Mouse (Mus musculus) CH12.LX (cell line): ENCODE measurements around the gene Polr3gl. TPM values are rescaled to one million over a fixed set of nuclear protein-coding genes. Genes with fewer than 3 reads are reported as not detected.

ENCODE experiments used
- DNase-seq: peaks from one replicate; pipeline ENCODE4 v3.0.0-alpha.2; 2013; ENCODE audit errors: extremely low read depth
- H3K27ac ChIP-seq: 2 replicates; pipeline ENCODE4 v1.5.1; 2012; ENCODE audit warnings: low read depth, mild to moderate bottlenecking, control low read depth, moderate library complexity; ENCODE audit not compliant: insufficient read depth
- H3K27me3 ChIP-seq: replicated peaks from 2 replicates; pipeline ENCODE3; 2012; ENCODE audit warnings: inconsistent platforms
- H3K36me3 ChIP-seq, 2 experiments: replicated peaks in 1 of 2; 2 replicates each; pipeline versions ENCODE3 to v1.6.1; 2012; ENCODE audit warnings: inconsistent platforms in 1 of 2, low read length in 1 of 2, mild to moderate bottlenecking in 1 of 2, mixed read lengths in 1 of 2, moderate library complexity in 1 of 2; ENCODE audit not compliant: control insufficient read depth in 1 of 2, insufficient read depth in 1 of 2
- H3K4me1 ChIP-seq, 2 experiments: 2 replicates each; pipeline ENCODE4 v1.6.1; 2012; ENCODE audit warnings: inconsistent platforms in 1 of 2, moderate library complexity in 1 of 2; ENCODE audit not compliant: insufficient read depth in 2 of 2, control insufficient read depth in 1 of 2
- H3K4me2 ChIP-seq: 2 replicates; pipeline ENCODE4 v1.6.1; 2012; ENCODE audit warnings: low read depth, mild to moderate bottlenecking, control low read depth; ENCODE audit not compliant: poor library complexity, insufficient read depth, severe bottlenecking
- H3K4me3 ChIP-seq, 3 experiments: fragments of 150-350 bp in 1 of 3; sonication (generic) in 1 of 3; replicated peaks in 1 of 3; 2 replicates each; pipeline versions ENCODE3 to v1.5.1; 2011 to 2012; ENCODE audit warnings: low read depth in 2 of 3, low read length in 2 of 3, mild to moderate bottlenecking in 2 of 3, moderate library complexity in 2 of 3, control low read depth in 1 of 3, improper control_type of control experiment in 1 of 3, inconsistent platforms in 1 of 3, mixed read lengths in 1 of 3; ENCODE audit not compliant: poor library complexity in 1 of 3
- H3K79me2 ChIP-seq: replicated peaks from 2 replicates; pipeline ENCODE4 v1.6.1; 2012; ENCODE audit warnings: mild to moderate bottlenecking, moderate library complexity; ENCODE audit not compliant: control insufficient read depth, poor library complexity, insufficient read depth, severe bottlenecking; ENCODE audit errors: extremely low read depth
- H3K9ac ChIP-seq: 2 replicates; pipeline ENCODE4 v1.6.1; 2012; ENCODE audit warnings: low read depth, mild to moderate bottlenecking, control low read depth, moderate library complexity; ENCODE audit not compliant: insufficient read depth
- H3K9me3 ChIP-seq: replicated peaks from 2 replicates; pipeline ENCODE3; 2012; ENCODE audit warnings: low read length, inconsistent platforms, mixed read lengths
- CHD1 ChIP-seq: IDR thresholded peaks from 2 replicates; pipeline ENCODE4 v1.6.1; 2012; ENCODE audit warnings: low read depth, low read length, improper control_type of control experiment, inconsistent platforms
- CTCF ChIP-seq, 2 experiments: IDR thresholded peaks in 1 of 2; conservative IDR thresholded peaks in 1 of 2; 2 replicates each; pipeline ENCODE4 v1.5.1; 2011 to 2012; ENCODE audit warnings: low read depth in 2 of 2, low read length in 2 of 2, improper control_type of control experiment in 1 of 2, inconsistent platforms in 1 of 2, mild to moderate bottlenecking in 1 of 2, moderate library complexity in 1 of 2
- E2F4 ChIP-seq: IDR thresholded peaks from 2 replicates; pipeline ENCODE4 v1.6.1; 2011; ENCODE audit warnings: low read depth, low read length, improper control_type of control experiment; ENCODE audit not compliant: insufficient replicate concordance
- ELF1 ChIP-seq: IDR thresholded peaks from 2 replicates; pipeline ENCODE4 v1.6.1; 2014; ENCODE audit warnings: low read depth, mild to moderate bottlenecking, inconsistent platforms, low read length, improper control_type of control experiment
- EP300 ChIP-seq: IDR thresholded peaks from 2 replicates; pipeline ENCODE4 v1.6.1; 2011; ENCODE audit warnings: low read length, improper control_type of control experiment
- ETS1 ChIP-seq: conservative IDR thresholded peaks from 2 replicates; pipeline ENCODE4 v1.6.1; 2012; ENCODE audit warnings: low read depth, mild to moderate bottlenecking, inconsistent platforms, low read length, improper control_type of control experiment, moderate library complexity
- GABPA ChIP-seq: IDR thresholded peaks from 2 replicates; pipeline ENCODE4 v1.6.1; 2012; ENCODE audit warnings: low read depth, low read length, improper control_type of control experiment, inconsistent platforms; ENCODE audit not compliant: insufficient replicate concordance
- JUN ChIP-seq: IDR thresholded peaks from 2 replicates; pipeline ENCODE4 v1.6.1; 2011; ENCODE audit warnings: low read depth, mild to moderate bottlenecking, low read length, improper control_type of control experiment, moderate library complexity; ENCODE audit not compliant: insufficient read depth
- JUND ChIP-seq: conservative IDR thresholded peaks from 2 replicates; pipeline ENCODE4 v1.6.1; 2011; ENCODE audit warnings: low read depth, low read length, improper control_type of control experiment
- KAT2A ChIP-seq: IDR thresholded peaks from 2 replicates; pipeline ENCODE4 v1.6.1; 2012; ENCODE audit warnings: low read length, improper control_type of control experiment, inconsistent platforms; ENCODE audit not compliant: insufficient replicate concordance
- NELFE ChIP-seq: IDR thresholded peaks from 2 replicates; pipeline ENCODE4 v1.6.1; 2011; ENCODE audit warnings: low read depth, low read length, improper control_type of control experiment
- NRF1 ChIP-seq: IDR thresholded peaks from 2 replicates; pipeline ENCODE4 v1.6.1; 2014; ENCODE audit warnings: low read depth, mild to moderate bottlenecking, inconsistent platforms, low read length, improper control_type of control experiment, moderate library complexity
- PAX5 ChIP-seq: IDR thresholded peaks from 2 replicates; pipeline ENCODE4 v1.6.1; 2012; ENCODE audit warnings: low read length, inconsistent platforms, mixed read lengths
- RAD21 ChIP-seq: IDR thresholded peaks from 2 replicates; pipeline ENCODE4 v1.6.1; 2011; ENCODE audit warnings: low read depth, mild to moderate bottlenecking, low read length, improper control_type of control experiment, moderate library complexity
- SIN3A ChIP-seq: IDR thresholded peaks from 2 replicates; pipeline ENCODE4 v1.6.1; 2012; ENCODE audit warnings: low read length, improper control_type of control experiment, inconsistent platforms
- SMC3 ChIP-seq: IDR thresholded peaks from 2 replicates; pipeline ENCODE4 v1.6.1; 2011; ENCODE audit warnings: low read depth, low read length, improper control_type of control experiment
- TBP ChIP-seq: conservative IDR thresholded peaks from 2 replicates; pipeline ENCODE4 v1.6.1; 2011; ENCODE audit warnings: low read depth, low read length, improper control_type of control experiment
- UBTF ChIP-seq: IDR thresholded peaks from 2 replicates; pipeline ENCODE4 v1.6.1; 2012; ENCODE audit warnings: low read depth, mild to moderate bottlenecking, inconsistent platforms, low read length, improper control_type of control experiment, moderate library complexity
- USF2 ChIP-seq: conservative IDR thresholded peaks from 2 replicates; pipeline ENCODE4 v1.6.1; 2011; ENCODE audit warnings: low read depth, low read length, improper control_type of control experiment
- dilution Hi-C: fragments of 300-500 bp; cut with MboI; formaldehyde crosslinking; loops from 2 replicates; pipeline ENCODE4 v1.14.3; 2020; ENCODE audit warnings: low sequenced_read_pairs; ENCODE audit not compliant: extremely low pct_unique_long_range_greater_than_20kb, extremely low pct_ligation_motif_present
- in situ Hi-C: fragments of 300-500 bp; cut with MboI; formaldehyde crosslinking; loops from 3 replicates; pipeline ENCODE4 v1.14.3; 2019; ENCODE audit warnings: low sequenced_read_pairs, low pct_ligation_motif_present, low pct_unique_long_range_greater_than_20kb, mixed read lengths
- polyA plus RNA-seq: library from polyadenylated mRNA; unstranded; fragments of >175 nt; gene quantifications from 2 replicates; pipeline ENCODE4 v1.2.1, GENCODE M21; 2012; ENCODE audit warnings: low read depth; ENCODE audit not compliant: insufficient read length
- total RNA-seq, 2 experiments: library from RNA; depleted of rRNA; stranded (reverse); fragments of 300-350 nt in 1 of 2; fragments of >200 nt in 1 of 2; gene quantifications; 2 replicates each; pipeline ENCODE4 v1.2.3; 2012 to 2014

Gene Polr3gl
- total and polyA plus RNA-seq, 3 experiments, result 13.7 to 18.8 (median 15.7) TPM

DNA sequence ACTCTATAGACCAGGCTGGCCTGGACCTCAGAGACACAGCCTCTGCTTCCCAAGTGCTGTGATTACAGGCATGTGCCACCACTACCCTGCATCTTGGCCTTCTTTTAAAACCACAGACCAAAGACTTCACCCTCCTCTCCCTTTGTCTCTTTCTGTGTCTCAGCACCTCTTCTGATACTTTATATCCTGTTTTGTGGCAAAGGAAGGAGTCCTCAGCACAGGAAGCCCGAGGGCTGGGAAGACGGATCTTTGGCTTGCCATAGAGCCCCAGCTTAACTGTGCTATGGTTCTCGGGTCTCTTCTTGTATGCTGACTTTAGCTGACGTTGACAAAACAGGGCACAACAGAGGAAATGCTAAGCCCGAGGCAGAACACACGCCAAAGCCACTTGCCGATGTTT, 23.3 kb downstream of the Polr3gl start:
- dilution Hi-C loops (no loop called here), in situ Hi-C loops (no loop called here)
- no peak overlapping the region for H3K4me3 ChIP-seq
- H3K27ac ChIP-seq, result no peak overlapping the region
- no peaks in the 10 kb centered on the region for H3K27me3 ChIP-seq
- no peak overlapping the region for H3K9ac ChIP-seq
- H3K9me3 ChIP-seq, result no peaks in the 10 kb centered on the region
- no peaks in the 10 kb centered on the region for H3K36me3 ChIP-seq
- TF ChIP-seq KAT2A (no peak), EP300 (no peak), RAD21 (no peak), UBTF (no peak), TBP (no peak), SMC3 (no peak), CHD1 (no peak), CTCF (conservative IDR thresholded peaks at IDR 0.05 in 1 of 2, IDR thresholded peaks at IDR 0.05 in 1 of 2; ENCODE audit: low read depth in 2 of 2, low read length in 2 of 2) (no peak), NRF1 (no peak), GABPA (no peak), NELFE (no peak), ETS1 (no peak), USF2 (no peak), ELF1 (no peak), JUND (no peak)
- no peak overlapping the region for H3K4me2 ChIP-seq
- DNase-seq, result no peak
- peaks cover 6 to 34% of the 10 kb centered on the region in 2 experiments for H3K4me1 ChIP-seq
- no peaks in the 10 kb centered on the region for H3K79me2 ChIP-seq

DNA sequence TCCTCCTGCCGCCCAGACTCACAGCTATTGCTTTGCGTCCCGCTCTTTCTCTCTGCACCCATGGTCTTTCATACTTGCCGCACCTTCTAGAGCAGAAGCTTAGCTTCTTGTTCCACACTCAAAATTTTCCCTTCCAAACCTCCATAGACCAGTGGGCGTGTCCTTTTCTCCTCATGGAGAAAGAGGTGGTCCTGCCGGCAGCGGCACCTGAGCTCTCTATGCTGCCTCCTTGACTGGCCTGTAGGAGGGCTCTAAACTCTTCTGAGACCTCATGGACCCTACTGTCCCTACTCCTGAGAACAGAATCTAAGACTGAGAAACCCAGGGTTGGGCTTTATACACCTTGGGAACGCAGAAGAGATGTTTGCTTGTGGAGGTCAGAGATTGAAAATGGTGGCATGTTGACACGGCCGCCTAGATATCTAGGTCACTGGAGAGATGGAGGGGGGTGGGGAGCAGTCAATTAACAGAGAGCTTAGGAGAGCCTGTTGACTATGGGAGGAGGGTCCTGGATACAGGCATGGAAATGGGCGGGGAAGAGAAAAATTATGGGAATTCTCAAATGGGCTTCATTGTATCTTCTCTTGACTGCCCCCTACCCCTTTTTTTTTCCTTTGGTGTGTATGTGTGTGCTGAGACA, 23.9 kb downstream of the Polr3gl start:
- in situ Hi-C loops, result no loop called here
- no peak for TF ChIP-seq SIN3A
- TF ChIP-seq PAX5, result no peak
- TF ChIP-seq JUN, result no peak
- TF ChIP-seq EP300, result no peak
- no peak for TF ChIP-seq E2F4
- TF ChIP-seq JUND, result no peak
- TF ChIP-seq KAT2A, result no peak
- TF ChIP-seq, all 38 proteins: peak for 0
- no peak for DNase-seq
- no peak overlapping the region for H3K4me3 ChIP-seq
- no peak overlapping the region for H3K27ac ChIP-seq
- H3K4me2 ChIP-seq, result no peak overlapping the region
- no peaks in the 10 kb centered on the region for H3K27me3 ChIP-seq
- H3K9me3 ChIP-seq, result no peaks in the 10 kb centered on the region
- peaks cover under 1 to 30% of the 10 kb centered on the region in 2 experiments for H3K4me1 ChIP-seq
- no peaks in the 10 kb centered on the region for H3K36me3 ChIP-seq
- H3K9ac ChIP-seq, result no peak overlapping the region
- dilution Hi-C loops, result no loop called here
- no peaks in the 10 kb centered on the region for H3K79me2 ChIP-seq
